Mouse (Mus musculus) liver (tissue): ENCODE data around the gene Fcer1g.
A peak's percentile ranks its signal among the peaks of the same experiment; 100 is the strongest.

ENCODE experiments used
- DNase-seq: peaks from one replicate; pipeline ENCODE4 v3.0.0-alpha.2; 2020; ENCODE audit warnings: mixed read lengths

Gene Fcer1g

DNA sequence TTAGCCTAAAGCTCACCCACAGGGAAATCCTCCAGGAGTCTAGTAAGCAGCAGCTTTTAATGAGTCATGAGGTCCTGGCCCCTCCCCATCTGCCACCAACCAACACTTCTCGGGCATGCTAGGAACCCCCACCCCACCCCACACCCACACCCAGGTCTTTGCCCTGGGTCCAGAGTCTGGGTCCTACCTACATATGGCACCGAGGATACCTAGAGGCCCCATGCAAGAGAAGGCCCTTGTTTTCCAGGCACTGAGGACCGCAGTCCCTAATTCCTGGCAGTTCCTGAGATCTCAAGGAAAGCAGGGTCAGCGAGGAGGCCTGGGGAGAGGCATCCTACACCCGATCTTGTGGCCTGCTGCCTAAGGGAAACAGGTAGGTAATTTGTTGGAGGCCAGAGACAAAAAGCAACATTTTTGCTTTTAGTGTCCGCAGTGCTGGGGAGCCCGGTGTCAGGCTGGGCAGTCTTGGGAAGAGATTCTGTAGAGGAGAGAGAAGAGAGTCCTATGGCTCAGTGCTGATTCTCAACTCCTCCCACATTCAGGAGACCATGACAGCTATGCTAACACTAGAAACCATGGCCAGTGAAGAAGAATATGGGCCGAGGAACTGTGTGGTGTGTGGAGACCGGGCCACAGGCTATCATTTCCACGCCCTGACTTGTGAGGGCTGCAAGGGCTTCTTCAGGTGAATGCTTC, 20.2 kb downstream of the Fcer1g start, which contains the start of gene Nr1i3:
TSS of gene Nr1i3 (plus strand) at position 170 of the 696 bp plus-strand sequence.
- no peak for DNase-seq

DNA sequence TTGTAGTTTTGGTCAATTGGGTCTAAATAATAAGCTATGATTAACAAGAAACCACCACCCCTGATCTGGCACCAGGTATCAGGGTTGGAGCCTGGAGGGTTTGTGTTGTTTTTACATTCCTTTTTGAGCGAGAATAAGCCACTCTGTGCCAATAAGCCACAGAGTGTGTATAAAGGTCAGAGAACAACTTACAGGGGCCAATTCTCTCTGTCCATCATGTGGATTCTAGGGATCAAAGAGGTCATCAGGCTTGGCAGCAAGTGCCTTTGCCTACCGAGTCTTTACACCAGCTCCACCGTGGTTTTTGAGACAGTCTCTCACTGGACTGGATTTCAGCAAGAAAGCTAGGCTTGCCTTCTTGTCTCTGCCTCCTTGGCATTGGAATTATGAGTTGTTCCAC, 21.3 kb downstream of the Fcer1g start:
- DNase-seq = no peak

DNA sequence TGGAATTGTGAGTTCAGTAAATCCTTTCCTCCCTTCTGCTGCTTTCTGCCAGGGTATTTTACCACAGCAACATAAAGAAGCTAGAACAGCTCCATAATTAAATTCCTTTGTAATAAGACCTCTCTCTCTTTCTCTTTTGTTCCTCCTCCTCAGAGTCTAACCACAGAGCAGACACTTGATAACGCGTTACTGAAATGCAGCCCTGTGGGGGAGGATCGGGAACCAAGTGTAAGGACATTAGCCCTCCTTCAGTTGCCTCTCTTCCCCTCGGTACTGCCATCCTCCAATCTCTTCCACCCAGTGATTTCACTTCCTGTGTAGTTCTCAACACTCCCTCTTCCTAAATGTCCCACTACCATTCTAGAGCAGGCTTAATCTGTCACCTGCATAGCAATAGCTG, 24.8 kb downstream of the Fcer1g start:
- DNase-seq = no peak

DNA sequence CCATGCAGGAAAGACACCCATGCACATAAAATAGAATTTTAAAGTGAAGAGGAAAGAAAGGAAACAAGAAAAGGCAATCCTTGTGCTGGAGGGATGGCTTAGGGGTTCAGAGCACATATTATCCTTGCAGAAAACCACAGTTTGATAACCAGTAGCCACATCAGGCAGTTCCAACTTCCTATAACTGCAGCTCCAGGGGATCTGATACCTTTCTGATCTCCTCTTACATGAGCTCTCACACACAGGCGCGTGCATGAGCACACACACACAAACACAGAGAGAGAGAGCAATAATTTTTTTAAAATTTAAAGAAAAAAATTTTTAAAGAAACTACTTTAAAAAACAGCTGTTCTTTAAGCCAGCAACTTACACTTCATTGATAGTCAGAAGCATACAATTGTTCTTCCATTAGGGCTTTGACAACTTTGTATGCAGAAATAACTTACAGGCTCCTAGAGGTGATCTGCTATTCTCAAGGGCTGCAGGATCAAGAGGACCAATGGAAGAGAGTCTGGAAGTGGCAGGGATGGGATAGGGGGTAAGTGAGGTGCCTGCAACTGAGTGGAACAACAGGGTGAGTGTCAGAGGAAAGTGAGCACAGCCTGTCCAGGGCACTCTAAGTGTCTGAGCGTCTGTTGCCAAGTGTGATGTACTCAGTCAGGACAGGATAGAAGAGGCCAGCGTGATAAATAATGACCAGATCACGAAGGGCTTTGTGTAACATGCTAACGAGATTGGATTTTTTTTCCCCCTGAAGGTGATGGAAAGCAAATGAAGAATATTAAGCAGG, 28.3 kb downstream of the Fcer1g start:
- DNase-seq = no peak

DNA sequence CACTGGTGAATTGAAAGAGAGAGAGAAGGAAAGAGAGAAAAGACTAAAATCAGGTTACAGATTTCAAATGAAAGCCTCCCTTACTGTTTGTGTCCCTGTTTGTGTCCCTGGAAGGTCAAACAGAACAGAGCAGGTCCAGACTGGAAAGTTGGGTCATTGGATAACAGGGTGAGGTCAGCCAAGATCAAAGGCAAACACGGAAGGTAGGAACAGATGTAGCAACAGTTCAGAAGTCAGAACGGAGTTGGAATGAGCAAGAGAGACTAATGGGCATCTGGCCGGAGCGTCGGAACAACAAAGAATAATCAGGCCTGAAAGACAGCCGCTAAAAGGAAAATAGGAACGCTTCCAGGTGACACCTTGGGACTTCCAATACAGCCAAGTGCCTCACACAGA, 29.9 kb downstream of the Fcer1g start:
- no peak for DNase-seq

DNA sequence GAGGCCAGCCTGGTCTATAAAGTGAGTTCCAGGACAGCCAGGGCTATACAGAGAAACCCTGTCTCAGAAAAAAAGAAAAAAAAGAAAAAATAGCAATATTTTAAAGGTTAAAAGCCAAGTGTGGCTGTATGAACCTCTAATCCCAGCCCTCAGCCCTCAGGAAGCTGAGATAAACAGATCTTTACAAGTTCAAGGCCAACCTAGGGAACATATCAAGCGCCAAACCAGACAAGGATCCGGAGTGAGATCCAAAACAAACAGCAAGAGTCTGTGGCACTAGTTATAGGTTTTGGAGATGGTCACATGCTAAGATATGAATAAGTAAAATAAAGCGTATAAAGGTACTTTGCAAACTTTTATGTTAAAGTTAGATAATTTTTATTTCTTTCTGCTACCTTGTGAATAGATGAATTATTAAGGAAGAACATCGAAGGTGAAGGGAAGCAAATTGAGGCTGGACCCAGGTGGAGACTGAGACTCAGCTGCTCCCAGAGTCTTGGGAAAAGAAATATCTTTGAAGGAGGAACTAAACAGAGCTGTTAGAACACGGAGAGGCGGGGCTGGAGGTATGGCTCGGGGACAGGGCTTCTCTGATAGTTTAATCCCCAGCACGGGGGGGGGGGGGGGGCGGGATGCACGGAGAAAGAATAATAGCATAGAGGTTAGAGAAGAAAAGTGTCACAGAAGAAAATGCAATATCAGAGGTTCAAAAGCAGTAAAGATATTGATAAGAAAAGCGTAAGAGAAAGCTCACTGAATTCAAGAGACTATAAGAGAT, 30.5 kb downstream of the Fcer1g start:
- DNase-seq = no peak

DNA sequence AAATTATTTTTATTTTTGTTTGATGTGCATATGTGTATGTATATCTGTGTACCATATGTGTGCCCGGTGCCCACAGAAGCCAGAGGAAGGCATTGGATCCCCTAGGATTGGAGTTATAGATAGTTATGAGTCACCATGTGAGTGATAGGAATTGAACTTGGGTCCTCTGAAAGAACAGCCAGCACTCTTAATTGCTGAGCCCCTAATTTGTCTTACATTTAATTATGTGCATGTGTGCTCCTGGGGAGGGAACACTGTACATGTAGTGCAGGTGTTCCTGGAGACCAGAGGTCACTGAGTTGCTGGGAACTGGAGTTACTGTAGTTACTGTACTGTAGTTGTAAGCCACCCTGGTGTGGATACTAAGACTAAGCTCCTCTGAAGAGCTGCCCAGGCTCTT, 33.4 kb downstream of the Fcer1g start:
- DNase-seq = no peak

DNA sequence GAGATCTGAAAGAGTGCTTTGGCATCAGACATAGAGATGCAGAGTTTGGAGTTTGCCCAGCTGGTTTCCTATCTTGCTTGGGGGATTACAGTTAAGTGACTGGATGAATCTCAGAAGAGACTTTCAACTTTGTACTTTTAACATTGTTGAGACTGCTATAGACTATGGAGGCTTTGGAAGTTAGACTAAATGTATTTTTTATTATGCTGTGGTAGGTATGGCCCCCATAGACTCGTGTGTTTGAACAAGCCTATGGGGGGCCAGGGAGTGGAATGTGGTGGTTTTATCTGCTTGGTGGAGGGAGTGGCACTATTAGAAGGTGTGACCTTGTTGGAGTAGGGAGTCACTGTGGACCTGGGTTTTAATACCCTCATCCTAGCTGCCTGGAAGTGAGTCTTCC, 34.6 kb downstream of the Fcer1g start:
- no peak for DNase-seq

DNA sequence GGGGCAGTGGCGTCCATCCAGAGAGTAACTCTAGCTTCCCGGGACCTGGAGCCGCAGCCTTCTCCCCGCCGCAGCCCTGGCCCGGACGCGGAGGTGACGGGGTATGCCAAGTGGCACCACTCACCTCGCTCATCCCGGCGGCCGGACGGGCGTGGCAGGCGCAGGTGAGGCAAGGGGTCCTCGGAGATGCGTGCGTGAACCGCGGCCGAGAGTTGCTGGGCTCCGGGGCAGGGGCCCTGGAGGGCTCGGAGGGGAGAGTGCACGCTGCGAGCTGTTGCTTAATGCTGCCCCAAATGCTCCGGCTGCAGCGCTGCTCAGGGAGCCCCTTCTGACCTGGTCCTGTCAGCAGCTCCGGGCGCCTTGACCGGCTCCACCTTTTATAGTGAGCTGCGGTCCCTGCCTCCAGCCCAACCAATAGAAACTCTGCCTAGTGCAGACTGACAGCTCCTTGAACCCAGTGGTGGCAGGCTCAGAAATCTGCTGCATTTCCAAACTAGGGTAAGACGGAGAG, 38.2 kb downstream of the Fcer1g start, which contains the start of gene Pcp4l1:
TSS of gene Pcp4l1 (minus strand) at position 382 of the 511 bp plus-strand sequence.
- peak; percentile 57 for DNase-seq

DNA sequence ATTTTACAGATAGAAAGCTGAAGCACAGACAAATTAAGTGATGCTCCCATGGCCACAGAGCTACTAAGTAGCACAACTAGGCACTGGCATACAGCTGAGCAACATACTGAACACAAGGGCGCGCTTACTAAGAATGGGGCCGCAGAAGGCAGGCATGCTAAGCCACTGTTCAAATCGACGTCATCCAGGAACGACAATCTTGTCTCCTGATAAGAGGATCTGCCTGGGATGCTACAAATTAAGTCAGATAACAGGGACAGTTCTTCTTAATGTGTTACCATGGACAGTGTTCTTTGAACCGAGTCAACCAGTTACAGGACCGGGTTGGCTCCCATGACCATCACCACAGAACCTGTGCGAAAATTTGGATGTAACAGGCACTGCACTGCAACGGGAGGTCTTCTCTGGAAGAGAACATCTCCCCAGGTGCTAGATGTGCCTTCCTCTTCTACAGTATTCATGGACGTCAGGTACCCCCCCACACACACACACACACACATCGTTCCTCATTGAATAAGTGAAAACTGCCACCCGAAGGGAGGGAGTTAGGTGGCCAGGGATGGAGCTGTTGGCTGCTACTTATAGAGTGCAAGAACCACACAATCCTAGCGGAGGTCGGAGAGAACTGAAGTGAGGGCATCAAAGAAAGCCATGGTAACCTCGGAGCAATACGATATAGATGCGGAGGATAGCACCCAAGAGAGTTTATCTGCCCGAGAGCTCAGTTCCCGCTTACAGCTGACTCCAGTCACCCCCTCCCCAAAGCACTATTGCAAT, 38.9 kb downstream of the Fcer1g start:
- DNase-seq = no peak

DNA sequence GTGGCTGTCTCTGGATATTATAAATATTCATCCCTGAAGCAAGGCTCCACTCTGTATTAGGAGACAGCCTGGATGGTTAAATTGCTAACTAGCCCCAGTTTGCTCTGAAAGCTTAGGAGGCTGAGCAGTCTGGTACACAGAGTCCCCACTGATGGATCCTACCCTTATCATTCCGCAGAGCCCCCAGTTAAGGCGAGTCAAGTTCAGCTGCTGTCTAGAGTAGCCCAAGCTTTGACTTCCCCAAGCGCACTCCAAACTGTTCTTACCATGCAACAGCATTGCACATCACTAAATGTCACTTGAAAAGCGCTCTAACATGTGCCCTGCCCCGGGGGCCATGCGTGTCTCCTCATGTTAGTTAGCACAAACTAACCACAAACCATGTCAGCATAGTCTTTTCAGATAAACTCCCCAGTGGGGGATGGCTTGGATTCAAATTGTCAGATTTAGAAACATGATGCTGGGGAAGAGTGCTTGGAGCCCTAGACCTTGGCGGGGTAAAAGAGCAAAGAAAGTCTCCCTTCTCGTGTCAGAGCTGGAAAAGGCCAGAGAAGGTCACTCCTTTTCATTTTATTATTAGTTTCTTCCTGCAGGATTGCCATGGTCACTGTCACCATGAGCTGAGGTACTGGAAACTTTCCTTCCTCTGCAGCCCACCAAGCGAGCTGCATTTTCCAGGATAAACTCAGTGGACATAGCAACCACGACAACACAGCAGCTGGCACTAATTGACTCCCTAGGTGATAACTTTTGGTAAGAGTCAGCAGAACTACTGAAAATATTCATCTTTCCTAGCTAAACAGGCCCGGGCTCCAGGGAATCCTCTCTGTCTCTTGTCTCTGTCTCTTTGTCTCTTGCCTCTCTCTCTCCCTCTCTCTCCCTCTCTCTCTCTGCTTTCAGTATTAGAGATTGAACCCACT, 40.0 kb downstream of the Fcer1g start:
- DNase-seq = no peak

DNA sequence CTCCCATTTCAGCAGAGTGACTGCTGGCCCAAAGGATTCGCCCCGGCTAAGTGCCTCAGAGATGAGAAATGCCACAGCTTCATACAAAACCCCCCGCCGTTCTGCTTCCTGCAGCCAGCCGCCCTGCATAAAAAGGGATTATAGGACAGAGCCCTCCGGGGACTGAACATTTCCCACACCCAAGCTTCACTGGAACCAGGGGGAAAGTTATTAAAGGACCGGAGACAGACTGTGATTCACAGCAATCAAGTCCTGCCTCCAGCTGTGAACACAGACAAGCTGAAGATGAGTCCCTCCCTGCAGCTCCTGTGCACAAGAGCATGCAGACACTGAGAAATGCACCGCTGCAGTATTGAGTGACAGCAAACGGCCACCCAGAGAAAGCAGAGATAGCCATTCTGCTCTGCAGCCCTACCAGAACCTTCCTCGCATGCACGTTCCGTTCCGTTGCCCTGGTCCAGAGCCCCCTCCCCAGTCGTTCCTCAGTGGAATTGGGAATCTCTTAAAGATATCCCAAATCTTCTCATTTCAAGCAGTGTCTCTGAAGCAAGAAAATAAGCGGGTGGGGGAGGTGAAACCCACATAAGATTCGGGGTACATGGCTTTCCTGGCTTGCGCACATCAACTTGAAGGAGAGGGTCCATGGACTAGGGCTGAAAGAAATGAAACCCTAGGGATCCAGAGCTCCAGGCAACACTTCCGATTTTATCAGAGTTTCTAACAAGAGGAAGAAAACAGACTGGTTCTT, 40.9 kb downstream of the Fcer1g start:
- no peak for DNase-seq

DNA sequence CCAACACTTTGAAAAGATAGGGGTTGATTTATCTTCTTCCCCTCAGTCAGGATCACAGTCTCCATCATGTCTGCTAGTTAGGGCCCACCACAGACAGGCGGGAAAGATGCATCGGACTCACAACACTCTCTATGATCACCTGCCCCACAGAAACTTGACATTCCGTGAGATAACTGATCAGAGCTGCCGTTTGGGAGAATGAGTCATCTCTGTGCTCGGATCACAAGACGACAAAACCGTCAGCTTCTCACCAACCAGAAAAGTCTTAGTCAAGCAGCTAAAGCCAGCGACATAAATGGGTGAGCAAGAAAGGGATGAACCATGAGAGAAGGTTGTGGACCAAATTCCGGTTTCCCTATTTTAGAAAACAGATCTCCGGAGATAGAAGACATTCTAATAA, 41.9 kb downstream of the Fcer1g start:
- no peak for DNase-seq

DNA sequence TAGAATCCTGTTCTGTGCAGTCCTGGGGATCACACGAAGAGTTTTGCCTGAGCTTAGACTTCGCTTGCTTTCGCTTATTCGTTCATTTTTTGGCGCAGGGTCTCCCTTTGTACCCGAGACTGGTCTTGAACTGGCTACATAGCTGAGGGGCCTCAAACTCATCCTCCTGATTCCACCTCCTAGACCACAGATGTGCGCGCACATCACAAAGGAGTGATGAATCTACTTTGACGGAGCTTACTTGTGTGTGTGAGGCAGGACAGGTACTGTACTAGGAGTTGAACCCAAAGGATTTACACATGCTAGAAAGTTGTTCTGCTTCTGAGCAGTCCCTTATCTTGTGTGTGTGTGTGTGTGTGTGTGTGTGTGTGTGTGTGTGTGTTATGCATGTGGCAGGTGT, 43.3 kb downstream of the Fcer1g start:
- no peak for DNase-seq

DNA sequence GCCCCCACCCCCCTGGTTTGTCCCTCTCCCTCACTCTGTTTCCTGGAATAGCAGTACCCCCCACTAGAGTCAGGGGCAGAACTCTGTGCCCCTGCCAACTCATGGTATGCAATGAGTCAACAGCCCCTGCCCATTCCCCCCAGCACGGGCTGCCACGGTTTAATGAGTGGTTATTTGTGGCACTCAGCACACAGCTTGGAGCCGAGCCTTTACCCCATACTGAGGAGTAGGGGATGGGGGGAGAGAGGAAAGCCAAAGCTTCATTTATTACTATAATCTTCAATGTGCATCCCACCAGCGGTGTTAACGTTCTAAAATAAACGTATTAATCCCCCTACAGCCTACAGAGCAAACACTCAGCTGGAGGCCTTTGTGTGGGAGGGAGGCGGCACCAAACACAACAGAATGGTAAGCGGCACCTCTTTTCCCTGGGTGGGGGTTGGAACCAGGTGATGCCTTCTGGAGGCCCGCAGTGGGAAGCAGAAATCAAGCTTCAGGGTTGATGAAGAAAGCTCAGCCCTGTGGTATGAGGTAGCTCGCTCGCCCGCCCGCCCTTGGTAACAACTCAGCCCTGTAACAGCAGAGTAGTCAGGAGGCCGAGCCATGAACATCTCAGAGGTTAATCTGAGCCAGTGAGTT, 44.6 kb downstream of the Fcer1g start:
- no peak for DNase-seq

DNA sequence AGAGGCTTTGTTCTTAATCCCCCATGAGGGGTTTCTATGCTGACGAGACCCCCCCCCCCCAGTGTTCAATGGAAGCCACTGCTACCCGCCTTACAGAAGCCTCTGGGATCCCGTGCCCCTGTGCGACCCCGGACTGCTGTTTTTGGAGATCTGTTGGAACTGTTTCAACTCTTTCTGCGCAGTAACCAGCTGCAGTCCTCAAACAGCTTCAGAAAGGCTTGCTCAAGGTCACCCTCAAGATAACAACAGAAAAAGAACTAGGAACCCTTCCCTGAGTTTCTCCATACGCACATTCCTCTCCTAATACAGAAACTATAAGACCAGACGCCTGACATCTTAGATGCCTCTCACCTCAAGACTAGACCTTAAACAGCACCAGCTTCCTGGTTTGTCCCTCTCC, 45.1 kb downstream of the Fcer1g start:
- no peak for DNase-seq

DNA sequence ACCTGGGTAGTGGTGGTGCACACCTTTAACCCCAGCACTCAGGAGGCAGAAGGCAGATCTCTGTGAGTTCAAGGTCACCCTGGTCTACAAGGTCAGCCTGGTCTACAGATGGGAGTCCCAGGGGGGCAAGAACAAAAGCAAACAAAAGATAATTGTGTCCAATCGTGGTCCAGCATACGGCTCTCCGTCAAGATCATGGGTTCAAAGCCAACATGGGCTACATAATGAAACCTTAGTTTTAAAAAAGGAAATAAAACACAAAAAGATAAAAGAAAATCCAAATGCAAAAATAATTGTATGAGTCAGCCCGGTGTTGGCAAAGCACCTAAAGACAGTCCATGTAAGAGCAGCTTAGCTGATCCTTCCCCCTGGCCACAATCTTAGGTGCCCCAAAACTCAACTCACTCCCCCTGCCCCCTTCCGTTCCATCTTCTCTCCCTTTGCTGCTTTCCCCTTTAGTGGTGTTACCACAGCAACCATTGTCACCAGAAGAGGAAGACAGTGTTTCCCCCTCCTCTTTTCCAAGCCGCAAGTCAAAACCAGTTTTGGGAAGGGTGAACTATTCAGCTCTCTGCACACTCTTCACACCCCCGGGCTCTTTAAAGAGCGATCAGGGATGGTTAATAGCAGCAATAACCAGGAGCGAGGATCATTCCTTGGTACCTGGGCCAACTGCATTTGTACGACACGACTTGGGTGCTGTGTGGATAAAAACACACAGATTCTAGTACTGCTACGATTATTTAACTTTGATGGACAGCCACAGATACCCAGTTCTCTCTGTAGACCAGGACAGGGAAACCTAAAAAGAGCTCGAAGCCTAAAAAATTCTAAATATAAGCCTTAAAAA, 46.1 kb downstream of the Fcer1g start:
- no peak for DNase-seq

DNA sequence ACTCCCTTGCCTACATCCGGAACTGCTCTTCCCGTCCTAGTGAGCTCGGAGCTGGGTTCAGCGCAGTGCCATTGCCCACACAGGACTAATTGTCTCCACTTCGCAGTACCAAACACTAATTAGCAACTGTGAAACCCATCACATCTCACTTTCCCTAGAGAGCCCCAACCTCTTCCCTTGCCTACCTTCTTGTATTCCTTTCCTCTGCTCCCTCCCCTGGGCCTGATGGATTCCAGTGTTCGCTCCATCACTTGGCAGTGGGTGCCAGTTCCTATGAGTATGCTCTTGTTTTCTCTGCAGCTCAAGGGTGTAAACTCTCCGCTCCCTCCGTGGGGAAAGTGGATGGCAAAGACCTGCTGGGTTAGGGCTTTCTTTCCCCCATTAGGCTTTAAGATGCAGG, 48.5 kb downstream of the Fcer1g start:
- DNase-seq = no peak

DNA sequence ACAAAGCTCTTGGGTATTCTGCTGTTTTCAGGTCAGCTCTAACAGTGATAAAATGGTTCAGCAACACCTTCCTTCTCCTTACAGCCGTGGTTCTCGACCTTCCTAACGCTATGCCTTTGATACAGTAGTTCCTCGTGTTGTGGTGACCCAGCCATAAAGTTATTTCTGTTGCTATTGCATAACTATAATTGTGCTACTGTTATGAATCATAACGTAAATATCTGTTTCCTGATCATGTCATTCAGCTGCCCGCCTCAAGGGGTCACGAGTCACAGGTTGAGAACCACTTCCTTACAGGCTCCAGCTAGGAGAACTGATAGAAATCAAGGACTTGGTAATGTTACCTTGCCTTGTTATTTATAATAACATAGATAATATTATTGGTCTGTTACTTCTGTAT, 49.9 kb downstream of the Fcer1g start:
- peak; percentile 27 for DNase-seq
